Mouse (Mus musculus) liver, embryonic 11.5 days (tissue): Measurements from ENCODE around the gene Bcan. TPM values are rescaled to one million over a fixed set of nuclear protein-coding genes. Genes with fewer than 3 reads are reported as not detected.

Experiments used
- ATAC-seq: fragments of 200-750 bp; cut with Nextera tagmentation; replicated peaks from 2 replicates; pipeline ENCODE4 v1.8.0; 2017; ENCODE audit warnings: moderate number of reproducible peaks, mild to moderate bottlenecking, moderate TSS enrichment, moderate library complexity; ENCODE audit not compliant: low FRiP score
- DNase-seq: peaks from one replicate; pipeline ENCODE4 v3.0.0-alpha.2; 2017; ENCODE audit warnings: low spot score
- H3K27ac ChIP-seq: fragments of 300-500 bp; sonication (generic); 2 replicates; pipeline ENCODE4 v1.5.1; 2014; ENCODE audit warnings: mild to moderate bottlenecking, low read depth, low read length, control low read depth
- H3K27me3 ChIP-seq: fragments of 300-500 bp; sonication (generic); replicated peaks from 2 replicates; pipeline ENCODE4 v1.6.1; 2014; ENCODE audit warnings: low read length, mixed read lengths; ENCODE audit not compliant: control insufficient read depth, insufficient read depth
- H3K36me3 ChIP-seq: fragments of 300-500 bp; sonication (generic); 2 replicates; pipeline ENCODE4 v1.6.1; 2014; ENCODE audit warnings: mild to moderate bottlenecking, low read length, moderate library complexity, mixed read lengths; ENCODE audit not compliant: control insufficient read depth, insufficient read depth
- H3K4me1 ChIP-seq: fragments of 300-500 bp; sonication (generic); replicated peaks from 2 replicates; pipeline ENCODE4 v1.6.1; 2014; ENCODE audit warnings: low read length, mixed read lengths; ENCODE audit not compliant: control insufficient read depth, insufficient read depth
- H3K4me2 ChIP-seq: fragments of 300-500 bp; sonication (generic); 2 replicates; pipeline ENCODE4 v1.6.1; 2014; ENCODE audit warnings: mild to moderate bottlenecking, control low read depth, moderate library complexity
- H3K4me3 ChIP-seq: fragments of 300-500 bp; sonication (generic); 2 replicates; pipeline ENCODE4 v1.5.1; 2014; ENCODE audit warnings: low read depth, low read length, control low read depth
- H3K9ac ChIP-seq: fragments of 300-500 bp; sonication (generic); 2 replicates; pipeline ENCODE4 v1.6.1; 2014; ENCODE audit warnings: low read depth, low read length, control low read depth
- H3K9me3 ChIP-seq: fragments of 300-500 bp; sonication (generic); 2 replicates; pipeline ENCODE4 v1.6.1; 2016; ENCODE audit warnings: low read length, inconsistent platforms, mixed read lengths; ENCODE audit not compliant: control insufficient read depth
- WGBS: fragments of 180-500 bp; shearing (Covaris S2); extraction: QIAGEN DNeasy Blood & Tissue Kit; methylation state at CpG from one replicate; pipeline ENCODE4 v1.1.7; 2014; 5-methylcytosine and 5-hydroxymethylcytosine counted together
- polyA plus RNA-seq: library from polyadenylated mRNA; unstranded; fragments of >200 nt; fragmentation: Nextera tagmentation; extraction: Ambion mirVana; gene quantifications from 2 replicates; pipeline ENCODE4 v1.2.1, GENCODE M21; 2014

Bcan gene
- polyA plus RNA-seq, 1 experiment from 2014 or later: not detected

DNA sequence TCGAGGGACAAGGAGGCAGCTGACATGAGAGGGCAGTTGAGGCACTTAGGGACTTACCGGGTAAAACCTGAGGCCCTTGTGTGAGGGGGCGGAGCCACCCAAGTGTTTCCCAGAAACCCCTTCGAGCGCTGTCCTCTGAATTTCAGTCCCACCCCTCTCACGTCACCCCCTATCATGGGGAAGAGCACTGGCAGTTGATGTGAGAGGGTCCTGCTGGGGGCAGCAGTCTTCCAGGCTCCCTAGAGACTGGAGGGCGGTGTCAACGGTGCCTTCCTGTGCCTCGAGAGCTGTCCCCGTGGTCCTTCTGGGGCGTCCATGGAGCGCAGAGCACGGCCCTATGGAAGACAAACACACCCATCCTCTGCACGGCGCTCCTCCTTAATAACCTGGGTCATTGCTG is 12.4 kb downstream of the Bcan start:
- ATAC-seq (peak; percentile 71), DNase-seq (peak; percentile 72)
- peak overlapping the region; percentile 45 for H3K4me3 ChIP-seq
- H3K4me1 ChIP-seq: peaks cover 26% of the 10 kb centered on the region
- H3K27ac ChIP-seq: no peak overlapping the region
- H3K36me3 ChIP-seq: no peaks in the 10 kb centered on the region
- WGBS: under 1% methylated on average over 15 of the region's 15 CpGs
- H3K4me2 ChIP-seq: peak overlapping the region; percentile 75
- no peaks in the 10 kb centered on the region for H3K9me3 ChIP-seq
- H3K9ac ChIP-seq: peak overlapping the region; percentile 49; the same call in 1 of the 2 replicates
- H3K27me3 ChIP-seq: peaks cover 36% of the 10 kb centered on the region

DNA sequence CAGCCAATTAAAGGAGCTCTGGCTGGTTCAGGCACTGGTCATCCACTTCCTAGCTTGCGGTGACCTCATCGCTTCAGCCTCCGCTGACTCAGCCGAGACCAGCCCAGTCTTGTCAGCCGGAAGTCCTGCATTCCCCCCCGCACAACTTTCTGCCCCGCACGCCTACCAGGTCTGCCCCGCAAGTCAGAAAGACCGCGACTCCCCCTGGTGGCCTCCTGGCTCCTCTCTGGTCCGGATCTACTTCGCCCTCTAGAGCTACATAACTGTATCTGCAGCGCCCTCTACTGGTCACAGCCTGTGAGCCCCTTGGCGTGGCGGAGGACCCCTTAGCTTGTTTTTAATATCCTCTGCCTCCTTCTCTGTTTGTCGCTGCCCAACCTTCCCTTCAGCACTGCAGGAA is 13.2 kb downstream of the Bcan start:
- H3K36me3 ChIP-seq: no peaks in the 10 kb centered on the region
- peaks cover 34% of the 10 kb centered on the region for H3K4me1 ChIP-seq
- peak overlapping the region; percentile 49 for H3K9ac ChIP-seq
- no peaks in the 10 kb centered on the region for H3K9me3 ChIP-seq
- peak; percentile 75 for ATAC-seq
- H3K27me3 ChIP-seq: peaks cover 31% of the 10 kb centered on the region
- H3K27ac ChIP-seq: 0 out of 2 replicates have a peak overlapping the region, but pooled peaks have one; percentile 39
- H3K4me3 ChIP-seq: peak overlapping the region; percentile 45
- peak; percentile 94 for DNase-seq
- peak overlapping the region; percentile 75 for H3K4me2 ChIP-seq
- WGBS: under 1% methylated on average over 17 of the region's 17 CpGs

DNA sequence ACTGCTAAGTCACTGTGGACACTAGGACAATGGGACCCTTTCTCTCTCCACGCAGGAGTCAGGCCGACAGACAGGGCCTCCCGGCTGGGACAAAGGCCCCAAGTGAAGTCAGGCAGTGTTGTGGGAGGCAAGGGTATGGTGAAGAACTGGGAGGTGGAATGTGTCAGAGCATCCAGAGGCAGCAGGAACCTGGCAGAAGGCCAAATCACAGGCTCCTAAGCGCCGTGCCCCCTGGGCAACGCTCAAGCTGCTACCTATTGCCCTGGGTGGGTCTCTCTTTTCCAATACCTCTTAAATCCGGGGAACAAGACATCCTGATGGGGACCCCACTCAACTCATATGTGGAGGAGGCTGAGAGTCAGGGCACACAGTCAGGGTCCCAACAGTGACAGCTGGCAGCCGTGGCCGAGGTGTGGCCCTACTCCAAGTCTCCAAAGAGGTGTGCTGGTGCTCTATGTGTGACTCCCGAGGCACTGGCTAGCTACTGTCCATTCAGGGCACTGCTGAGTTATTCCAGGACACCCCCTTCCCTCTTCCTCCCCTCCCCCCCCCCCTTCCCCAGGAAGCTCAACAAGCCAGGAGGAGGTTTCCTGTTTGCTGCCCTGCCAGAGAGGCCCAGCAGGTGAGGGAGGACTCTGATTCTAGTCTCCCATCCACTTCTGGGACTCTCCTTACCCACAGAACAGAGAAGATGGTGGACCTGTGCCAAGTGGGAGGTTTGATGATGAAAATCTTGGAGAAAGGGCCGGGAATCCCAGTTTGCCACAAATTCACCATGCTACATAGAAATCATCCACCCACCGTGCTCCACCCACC is 14.3 kb downstream of the Bcan start:
- H3K27ac ChIP-seq: peak overlapping the region; percentile 6; the same call in 1 of the 2 replicates
- 66% methylated on average over 12 of the region's 12 CpGs for WGBS
- H3K36me3 ChIP-seq: no peaks in the 10 kb centered on the region
- ATAC-seq (no peak), DNase-seq (no peak)
- H3K4me2 ChIP-seq: no peak overlapping the region
- no peak overlapping the region for H3K4me3 ChIP-seq
- H3K4me1 ChIP-seq: peaks cover 38% of the 10 kb centered on the region
- no peak overlapping the region for H3K9ac ChIP-seq
- no peaks in the 10 kb centered on the region for H3K9me3 ChIP-seq
- peaks cover 24% of the 10 kb centered on the region for H3K27me3 ChIP-seq

DNA sequence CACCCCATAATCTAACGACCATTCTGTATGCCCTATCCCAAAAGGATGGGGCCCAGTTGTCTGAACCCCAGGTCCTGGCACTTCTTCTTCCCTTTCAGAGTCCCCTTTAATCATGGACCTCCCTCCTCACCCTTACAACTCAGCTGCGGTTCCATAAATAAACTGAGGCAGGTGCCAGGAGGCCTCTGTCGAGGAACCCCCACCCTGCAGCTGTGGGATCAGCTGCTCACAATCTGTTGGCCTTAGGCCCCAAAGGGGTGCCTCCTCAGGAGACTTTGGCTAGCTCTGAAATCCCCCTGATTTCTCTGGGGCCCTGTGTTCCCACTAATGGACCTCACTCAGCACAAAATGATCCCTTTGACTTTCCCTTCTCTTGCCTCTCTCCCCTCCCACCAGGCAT is 15.9 kb downstream of the Bcan start:
- no peak overlapping the region for H3K27ac ChIP-seq
- no peak overlapping the region for H3K9ac ChIP-seq
- ATAC-seq (no peak), DNase-seq (no peak)
- 53% methylated on average over 3 of the region's 3 CpGs for WGBS
- peaks cover 9% of the 10 kb centered on the region; the same call in 1 of the 2 replicates for H3K27me3 ChIP-seq
- H3K9me3 ChIP-seq: no peaks in the 10 kb centered on the region
- H3K4me1 ChIP-seq: peaks cover 38% of the 10 kb centered on the region
- H3K4me3 ChIP-seq: no peak overlapping the region
- H3K36me3 ChIP-seq: no peaks in the 10 kb centered on the region
- no peak overlapping the region for H3K4me2 ChIP-seq

DNA sequence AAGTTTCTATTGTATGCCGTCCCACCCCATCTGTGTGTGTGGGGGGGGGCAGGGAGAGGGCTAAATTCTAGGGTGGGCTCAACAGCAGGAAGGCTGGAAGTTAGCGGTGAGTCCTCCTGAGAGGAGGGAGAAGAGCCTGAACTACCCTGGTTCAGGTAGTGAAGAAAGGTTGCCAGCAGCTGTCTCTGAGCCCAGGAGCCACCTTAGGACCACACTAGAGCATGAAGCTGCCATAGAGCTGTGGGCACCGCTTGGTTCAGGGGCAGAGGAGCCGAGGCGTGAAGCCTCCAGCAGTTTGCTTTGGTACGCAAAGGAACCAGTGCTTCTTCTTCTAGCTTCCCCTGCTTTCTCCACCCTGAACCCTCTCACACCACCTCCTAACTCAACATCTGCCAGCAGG is 16.4 kb downstream of the Bcan start:
- Histone ChIP-seq H3K9ac (no peak overlapping the region), H3K27me3 (peaks cover 7% of the 10 kb centered on the region; the same call in 1 of the 2 replicates), H3K9me3 (no peaks in the 10 kb centered on the region), H3K27ac (peak overlapping the region; percentile 54; the same call in 1 of the 2 replicates), H3K4me1 (peaks cover 38% of the 10 kb centered on the region), H3K36me3 (no peaks in the 10 kb centered on the region), H3K4me3 (no peak overlapping the region), H3K4me2 (peak overlapping the region; percentile 48)
- 53% methylated on average over 6 of the region's 6 CpGs for WGBS
- ATAC-seq: no peak
- DNase-seq: no peak

DNA sequence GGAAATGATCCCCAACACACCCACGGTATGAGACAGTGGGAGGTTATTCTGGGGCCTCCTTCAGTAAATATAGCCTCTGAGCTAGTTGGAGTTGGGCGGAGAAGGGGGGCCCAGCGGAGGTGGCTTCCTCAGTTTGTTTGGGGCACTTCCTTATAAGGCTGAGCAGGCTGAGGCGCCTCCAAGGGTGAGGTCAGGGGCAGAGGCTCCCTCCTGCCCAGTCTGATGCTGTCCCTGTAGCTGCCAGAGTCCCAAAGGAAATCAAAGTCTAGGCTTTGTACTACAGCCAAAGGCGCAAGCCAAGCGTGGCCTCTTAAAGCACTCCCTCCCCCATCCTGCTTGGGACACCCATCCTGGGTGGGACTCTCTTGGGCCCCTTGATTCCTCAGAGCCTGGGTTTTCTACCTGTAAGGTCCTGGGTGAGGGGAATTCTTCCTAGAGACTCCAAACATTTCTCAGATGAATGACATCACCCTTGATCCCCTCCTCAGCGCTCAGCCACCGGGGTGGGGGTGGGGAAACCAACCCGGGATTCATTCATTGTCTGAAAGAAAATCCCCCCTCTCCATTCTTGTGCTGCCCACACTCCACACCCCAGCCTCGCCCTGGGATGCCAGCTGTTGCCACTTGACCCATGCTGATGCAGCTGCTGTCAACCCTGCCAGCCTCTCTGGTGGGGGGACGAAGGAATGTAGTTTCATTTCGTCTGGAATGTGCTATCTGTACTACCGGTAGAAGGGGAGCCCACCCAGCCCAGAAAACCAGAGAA is 17.0 kb downstream of the Bcan start:
- peaks cover 4% of the 10 kb centered on the region; the same call in 1 of the 2 replicates for H3K27me3 ChIP-seq
- no peak overlapping the region for H3K4me3 ChIP-seq
- H3K9ac ChIP-seq: peak overlapping the region; percentile 15; the same call in 1 of the 2 replicates
- WGBS: 13% methylated on average over 13 of the region's 13 CpGs
- ATAC-seq (0 out of 2 replicates have a peak, but pooled peaks have one; percentile 5), DNase-seq (peak; percentile 53)
- no peaks in the 10 kb centered on the region for H3K9me3 ChIP-seq
- H3K4me2 ChIP-seq: peak overlapping the region; percentile 48
- H3K27ac ChIP-seq: peak overlapping the region; percentile 54; the same call in 1 of the 2 replicates
- peaks cover 35% of the 10 kb centered on the region for H3K4me1 ChIP-seq
- no peaks in the 10 kb centered on the region for H3K36me3 ChIP-seq

DNA sequence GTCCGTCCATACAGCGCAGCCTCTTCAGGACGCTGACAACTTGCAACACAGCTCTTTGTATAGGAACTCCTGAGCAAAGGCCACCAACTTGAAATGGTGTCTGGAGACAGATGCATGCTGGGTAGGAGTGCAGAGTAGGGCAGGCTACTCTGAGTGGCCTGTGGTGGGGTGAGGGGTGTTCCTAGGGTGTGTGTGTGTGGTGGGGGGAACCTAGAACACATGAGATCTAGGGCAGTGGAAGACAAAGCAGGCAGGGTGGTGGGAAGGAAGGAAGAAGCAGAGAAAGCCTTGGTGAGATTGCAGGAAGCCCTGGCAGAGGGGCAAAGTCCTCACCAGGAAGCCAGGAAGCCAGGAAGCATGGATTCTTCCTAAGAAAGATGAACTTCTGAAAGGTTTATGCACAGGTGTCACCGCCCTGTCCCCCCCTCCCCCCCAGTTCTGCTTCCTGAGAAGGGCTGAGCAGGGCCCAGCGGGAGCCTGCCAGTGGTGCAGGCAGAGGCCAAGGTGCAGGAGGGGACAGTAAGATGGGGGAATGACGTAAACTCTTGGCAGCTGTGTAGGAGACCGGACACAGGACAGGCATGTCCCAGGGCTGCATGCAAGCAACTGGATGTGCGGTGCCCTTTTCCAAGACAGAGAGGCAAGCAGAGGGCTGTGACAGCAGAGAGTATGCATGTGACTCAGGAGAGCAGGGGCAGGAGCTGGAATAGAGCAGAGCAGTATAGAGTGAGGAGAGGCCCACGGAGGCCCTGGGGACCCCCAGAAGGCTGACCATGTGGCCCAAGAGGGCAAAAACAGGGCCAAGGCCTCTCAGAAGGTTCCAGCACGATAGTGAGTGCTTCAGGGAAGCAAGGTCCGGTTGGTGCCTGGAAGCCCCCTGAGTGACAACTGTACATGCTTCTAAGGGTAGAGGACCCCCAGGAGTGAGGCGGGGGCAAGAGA is 17.9 kb downstream of the Bcan start:
- Histone ChIP-seq H3K9me3 (no peaks in the 10 kb centered on the region), H3K4me1 (peaks cover 31% of the 10 kb centered on the region), H3K4me2 (peak overlapping the region; percentile 48), H3K4me3 (no peak overlapping the region), H3K27ac (peak overlapping the region; percentile 54; the same call in 1 of the 2 replicates), H3K36me3 (no peaks in the 10 kb centered on the region), H3K27me3 (peaks cover 4% of the 10 kb centered on the region; the same call in 1 of the 2 replicates), H3K9ac (no peak overlapping the region)
- WGBS: 36% methylated on average over 12 of the region's 12 CpGs
- ATAC-seq (no peak), DNase-seq (no peak)
